Mouse (Mus musculus) ovary, postnatal 14 days (tissue): Measurements from ENCODE around the gene Lrp5.

ENCODE experiments used
- DNase-seq: peaks from one replicate; pipeline ENCODE4 v3.0.0; 2022; ENCODE audit warnings: low spot score

The Lrp5 gene

DNA sequence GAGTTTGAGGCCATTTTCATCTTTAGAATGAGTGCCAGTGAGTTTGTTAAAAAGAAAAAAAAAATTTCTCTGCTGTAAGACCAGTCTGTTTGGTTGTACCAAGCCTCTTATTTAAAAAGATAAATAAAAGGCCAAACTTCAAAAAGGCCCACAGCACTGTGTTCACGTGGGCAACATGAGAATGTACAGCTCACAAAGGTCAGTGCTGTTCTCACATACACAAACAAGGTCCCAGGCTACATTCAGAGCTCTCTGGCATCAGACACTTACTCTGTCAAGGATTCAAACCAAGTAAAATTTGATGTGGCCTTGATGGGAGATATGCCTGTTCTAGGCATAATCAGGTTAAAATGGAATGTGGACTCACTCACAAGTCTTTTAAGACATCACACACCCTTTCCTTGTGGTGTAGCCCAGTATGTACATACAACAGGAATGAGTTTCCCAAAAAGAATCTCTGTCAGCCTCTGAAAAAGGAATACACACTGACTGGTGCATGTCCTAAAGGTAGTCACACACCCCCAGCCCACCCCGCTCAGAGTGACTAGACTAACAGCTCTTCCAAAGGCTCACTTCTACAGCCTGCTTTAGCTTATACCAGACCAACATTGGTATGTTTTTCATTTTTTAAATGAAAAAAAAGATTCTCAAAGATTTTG is 130.1 kb downstream of the Lrp5 start:
- DNase-seq = no peak

- no peak for DNase-seq
These were observed 131.6 kb downstream of the Lrp5 start for GRCm38 (mm10) chr19:3554785-3555184.

DNA sequence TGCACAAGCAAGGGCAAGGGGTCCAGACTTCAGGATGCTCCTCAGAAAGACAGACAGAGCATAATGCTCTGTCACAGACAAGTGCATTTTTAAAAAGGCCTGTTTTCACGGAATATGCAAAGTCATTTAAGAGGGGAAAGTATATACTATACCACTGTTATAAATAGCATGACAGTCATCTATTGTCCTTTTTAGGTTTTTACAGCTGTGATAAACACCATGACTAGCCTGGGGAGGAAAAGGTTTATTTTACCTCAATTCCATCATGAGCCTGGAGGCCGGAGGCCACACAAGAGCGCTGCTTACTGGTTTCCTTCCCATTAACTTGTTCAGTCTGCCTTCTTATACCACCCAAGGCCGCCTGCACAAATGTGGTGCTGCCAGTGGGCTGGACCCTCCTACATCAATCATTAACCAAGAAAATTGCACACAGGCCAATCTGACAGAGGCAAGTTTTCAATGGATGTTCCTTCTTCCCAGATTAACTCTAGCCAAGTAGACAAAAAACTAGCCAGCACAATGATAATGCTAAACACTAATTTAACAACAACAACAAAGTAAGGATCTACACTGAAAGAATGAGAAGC is 134.7 kb downstream of the Lrp5 start:
- DNase-seq = no peak

DNA sequence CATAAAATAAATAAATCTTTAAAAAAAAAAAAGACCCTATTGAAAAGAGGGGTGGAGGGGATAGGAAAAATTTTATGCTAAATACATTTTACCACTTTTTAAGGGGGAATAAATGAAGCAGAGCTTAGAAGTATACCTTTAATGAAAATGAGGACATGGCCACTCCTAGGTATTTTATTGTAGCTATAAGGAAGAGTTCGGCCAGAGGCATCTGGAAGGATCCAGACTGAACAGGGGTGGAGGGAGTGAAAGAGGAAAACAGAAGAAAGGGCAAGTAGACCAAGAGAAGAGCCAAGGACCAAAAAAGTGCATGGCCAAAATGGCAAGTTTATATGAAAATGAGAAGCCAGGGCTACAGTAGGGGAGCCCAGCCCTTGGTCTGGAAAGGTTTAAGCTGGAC is 136.3 kb downstream of the Lrp5 start:
- no peak for DNase-seq

DNA sequence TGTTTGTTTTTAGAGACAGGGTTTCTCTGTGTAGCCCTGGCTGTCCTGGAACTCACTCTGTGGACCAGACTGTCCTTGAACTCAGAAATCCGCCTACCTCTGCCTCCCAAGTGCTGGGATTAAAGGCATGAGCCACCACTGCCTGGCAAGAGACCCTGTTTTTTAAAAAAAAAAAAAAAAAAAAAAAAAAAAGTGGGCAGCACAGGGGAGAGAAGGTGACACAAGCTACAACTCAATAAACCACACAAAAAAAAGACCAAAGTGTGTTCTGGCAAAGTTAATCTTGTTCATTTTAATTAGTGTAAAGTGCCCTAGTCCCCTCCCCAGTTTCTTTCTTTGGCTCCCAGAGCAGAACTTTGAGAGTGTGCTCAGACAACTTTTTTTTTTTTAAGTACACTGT is 137.1 kb downstream of the Lrp5 start:
- DNase-seq = no peak

DNA sequence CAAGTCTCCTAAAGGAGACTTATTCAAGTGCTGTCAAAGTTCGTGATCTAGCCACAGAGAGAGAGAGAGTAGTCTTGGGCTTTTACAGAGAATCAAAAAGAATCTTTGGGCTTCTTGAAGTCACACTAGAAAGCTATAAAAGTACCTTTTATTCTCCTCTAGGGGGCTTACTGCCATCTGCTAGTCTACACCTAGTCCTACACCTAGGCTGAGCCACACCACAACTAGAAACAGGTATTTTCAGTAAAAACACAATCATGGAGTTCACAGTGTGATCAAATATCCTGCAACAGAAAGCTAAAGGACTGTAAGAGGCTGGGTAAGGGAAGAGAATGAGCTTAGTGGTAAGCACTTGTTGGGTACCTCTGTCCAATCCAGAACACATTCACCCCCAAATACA is 138.1 kb downstream of the Lrp5 start:
- no peak for DNase-seq

GRCm38 (mm10) chr19:3544995-3545394 is 141.4 kb downstream of the Lrp5 start:
- no peak for DNase-seq

- no peak for DNase-seq
These were observed 143.8 kb downstream of the Lrp5 start for GRCm38 (mm10) chr19:3542591-3542990.

GRCm38 (mm10) chr19:3540997-3541396 is 145.4 kb downstream of the Lrp5 start:
- no peak for DNase-seq

- DNase-seq = no peak
These were observed 146.1 kb downstream of the Lrp5 start for GRCm38 (mm10) chr19:3540254-3540653.

- no peak for DNase-seq
These were observed 146.9 kb downstream of the Lrp5 start for GRCm38 (mm10) chr19:3539456-3539855.

DNA sequence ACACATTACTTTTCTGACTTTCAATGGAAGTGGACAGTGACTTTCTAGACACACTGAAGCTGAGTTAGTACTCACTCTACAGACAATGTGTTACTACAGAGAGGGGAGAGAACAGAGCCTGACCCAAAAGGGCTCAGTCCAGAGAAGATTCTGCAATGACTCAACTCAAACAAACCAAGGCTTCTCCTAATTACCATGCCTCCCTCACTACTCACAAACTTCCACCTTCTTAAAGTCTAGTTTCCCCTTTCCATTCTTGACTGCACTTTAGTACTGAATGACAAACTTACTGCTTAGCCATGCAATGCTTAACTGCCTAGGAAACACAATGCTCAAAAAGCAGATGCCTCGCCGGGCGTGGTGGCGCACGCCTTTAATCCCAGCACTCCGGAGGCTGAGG is 148.7 kb downstream of the Lrp5 start:
- no peak for DNase-seq

DNA sequence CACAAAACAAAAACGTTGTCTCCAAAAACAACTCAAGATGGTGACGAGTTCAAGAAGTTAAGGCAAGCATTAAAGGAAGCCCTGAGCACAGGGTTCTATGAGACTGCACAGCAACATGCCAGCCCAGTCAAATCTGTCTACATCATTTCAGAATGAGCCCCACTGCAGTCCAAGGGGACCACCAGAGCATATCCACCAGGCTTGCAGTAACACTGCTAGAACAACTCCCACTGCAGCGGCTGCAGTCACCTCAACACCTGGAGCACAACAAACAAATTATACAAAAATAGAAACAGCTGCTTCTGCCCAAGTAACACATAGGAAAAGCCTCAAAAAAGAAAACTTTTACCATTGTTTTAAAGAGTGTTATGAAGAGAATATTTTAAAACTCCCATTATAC is 151.4 kb downstream of the Lrp5 start:
- DNase-seq = no peak
